Mouse (Mus musculus) kidney, adult 2 months (tissue): ENCODE measurements around the gene Syt9.

Source experiments
- CTCF ChIP-seq: fragments of 200-500 bp; conservative IDR thresholded peaks from 2 replicates; pipeline ENCODE4 v1.5.1; 2011; ENCODE audit warnings: low read depth, mild to moderate bottlenecking, control low read depth, low read length, moderate library complexity, mixed read lengths; ENCODE audit not compliant: insufficient read depth, insufficient read length
- POLR2A ChIP-seq: fragments of 200-500 bp; IDR thresholded peaks from one replicate; pipeline ENCODE4 v1.6.1; 2011; ENCODE audit warnings: low read depth, low read length, control low read depth

DNA sequence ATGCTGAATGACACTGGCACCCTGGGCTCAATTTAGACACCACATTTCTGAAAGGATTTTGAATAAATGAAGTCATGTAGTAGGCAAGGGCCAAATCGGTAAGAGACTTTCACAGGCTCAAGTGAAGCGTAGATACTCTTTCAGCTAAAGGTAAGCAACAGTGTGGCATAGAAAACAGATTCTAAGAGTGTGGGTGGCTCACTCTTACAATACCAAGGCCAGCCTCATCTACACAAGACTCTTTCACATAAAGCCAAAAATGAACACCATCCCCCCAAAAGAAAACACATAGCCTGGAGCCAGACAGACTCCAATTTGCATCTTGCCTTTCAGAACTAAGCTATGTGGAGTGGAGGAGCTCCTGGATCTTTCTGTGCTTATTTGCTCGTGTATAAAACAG lies 7.9 kb upstream of the Syt9 start:
- TF ChIP-seq CTCF = no peak
- no peak for TF ChIP-seq POLR2A
